Mouse (Mus musculus) heart, adult 9 months (tissue): ENCODE measurements at regions not wholly inside any gene's neighbourhood (a gene's known extent, or its start where the extent isn't known, plus 50 kb on each side); places are given as distances from the start of the nearest gene placed in this dataset.

Experiments
- DNase-seq, 2 experiments: peaks; one replicate each; pipeline ENCODE4 v3.0.0; 2022; ENCODE audit warnings: low spot score in 2 of 2

- peak; percentile 73 to 80 for DNase-seq
These were observed 58.8 kb upstream of the Barx2 start for GRCm38 (mm10) chr9:31971801-31972628.

- no peak for DNase-seq
These were observed 59.3 kb upstream of the Barx2 start for GRCm38 (mm10) chr9:31972629-31972993.

- no peak for DNase-seq
These were observed 62.9 kb upstream of the Barx2 start for GRCm38 (mm10) chr9:31976191-31976590.

GRCm38 (mm10) chr9:31978071-31978470 lies 64.8 kb upstream of the Barx2 start:
- no peak for DNase-seq

- DNase-seq: no peak
These were observed 65.9 kb upstream of the Barx2 start for GRCm38 (mm10) chr9:31979211-31979610.

- DNase-seq: peak; percentile 28
These were observed 67.2 kb upstream of the Barx2 start for GRCm38 (mm10) chr9:31980459-31980858.

- peak; percentile 31 to 51 for DNase-seq
These were observed 70.7 kb upstream of the Barx2 start for GRCm38 (mm10) chr9:31983759-31984586.

GRCm38 (mm10) chr9:31988826-31989225 lies 75.6 kb upstream of the Barx2 start:
- DNase-seq: no peak

GRCm38 (mm10) chr9:31989581-31990360 lies 76.5 kb upstream of the Barx2 start:
- DNase-seq: no peak

- no peak for DNase-seq
These were observed 77.2 kb upstream of the Barx2 start for GRCm38 (mm10) chr9:31990456-31990855.

GRCm38 (mm10) chr9:31993631-31994601 lies 80.7 kb upstream of the Barx2 start:
- no peak for DNase-seq

- no peak for DNase-seq
These were observed 81.8 kb upstream of the Barx2 start for GRCm38 (mm10) chr9:31995101-31995500.

GRCm38 (mm10) chr9:31995700-31996099 lies 82.4 kb upstream of the Barx2 start:
- no peak for DNase-seq

GRCm38 (mm10) chr9:31996466-31997177 lies 83.4 kb upstream of the Barx2 start:
- DNase-seq: no peak

- peak in 1 of 2 experiments; percentile 46 for DNase-seq
These were observed 84.2 kb upstream of the Barx2 start for GRCm38 (mm10) chr9:31997178-31998097.

- DNase-seq: no peak
These were observed 85.4 kb upstream of the Barx2 start for GRCm38 (mm10) chr9:31998488-31999280.

- peak; percentile 56 to 60 for DNase-seq
These were observed 86.5 kb upstream of the Barx2 start for GRCm38 (mm10) chr9:31999760-32000159.

- DNase-seq: no peak
These were observed 89.7 kb upstream of the Barx2 start for GRCm38 (mm10) chr9:32002924-32003323.
